Mouse (Mus musculus) olfactory bulb, adult 2 months (tissue): ENCODE measurements around the gene Tex12. TPM values are rescaled to one million over a fixed set of nuclear protein-coding genes. Genes with fewer than 3 reads are reported as not detected.

Source experiments
- H3K27ac ChIP-seq: fragments of 200-500 bp; 2 replicates; pipeline ENCODE4 v1.5.1; 2012; ENCODE audit warnings: low read depth, low read length; ENCODE audit not compliant: insufficient read depth
- H3K4me1 ChIP-seq: fragments of 200-500 bp; 2 replicates; pipeline ENCODE4 v1.6.1; 2012; ENCODE audit warnings: low read length; ENCODE audit not compliant: control insufficient read depth, insufficient read depth
- H3K4me3 ChIP-seq: fragments of 200-500 bp; 2 replicates; pipeline ENCODE4 v1.5.1; 2012; ENCODE audit warnings: mild to moderate bottlenecking, low read depth, low read length, moderate library complexity; ENCODE audit not compliant: insufficient read depth
- CTCF ChIP-seq: fragments of 200-500 bp; IDR thresholded peaks from 2 replicates; pipeline ENCODE4 v1.5.1; 2012; ENCODE audit warnings: low read depth, mild to moderate bottlenecking, low read length, moderate library complexity; ENCODE audit not compliant: insufficient read depth
- POLR2A ChIP-seq: fragments of 200-500 bp; IDR thresholded peaks from 2 replicates; pipeline ENCODE4 v1.6.1; 2012; ENCODE audit warnings: mild to moderate bottlenecking, low read depth, low read length, moderate library complexity; ENCODE audit not compliant: insufficient read depth
- WGBS: fragments of 180-500 bp; shearing (Covaris S2); methylation state at CpG from one replicate; pipeline ENCODE4 v1.1.7; 2018; 5-methylcytosine and 5-hydroxymethylcytosine counted together
- polyA plus RNA-seq: library from polyadenylated mRNA; stranded (reverse); fragments of >200 nt; gene quantifications from 2 replicates; pipeline ENCODE4 v1.2.4, GENCODE M21; 2012; ENCODE audit warnings: low replicate concordance; ENCODE audit not compliant: missing spikeins, insufficient read depth, insufficient read length

The Tex12 gene
- not detected in 2 replicates for polyA plus RNA-seq

- TF ChIP-seq POLR2A (no peak), CTCF (no peak)
- Histone ChIP-seq H3K27ac (no peak within 1 kb of the TSS), H3K4me1 (peaks cover 3% of the 10 kb centered on the region; the same call in 1 of the 2 replicates), H3K4me3 (no peak within 1 kb of the TSS)
- 92% methylated on average over 38 of the region's 38 CpGs for WGBS
These were observed at the start of gene Tex12 for GRCm38 (mm10) chr9:50561145-50561917. TSS of gene Tex12 (minus strand) at chr9:50561325.

- Histone ChIP-seq H3K27ac (no peak overlapping the region; the same call in 1 of the 2 replicates), H3K4me1 (peaks cover 9% of the 10 kb centered on the region), H3K4me3 (peak overlapping the region; percentile 92)
- TF ChIP-seq CTCF = no peak
- no peak for TF ChIP-seq POLR2A
- under 1% methylated on average over 6 of the region's 6 CpGs for WGBS
These were observed 43.2 kb upstream of the Tex12 start for GRCm38 (mm10) chr9:50604338-50604737.

- peaks cover 9% of the 10 kb centered on the region for H3K4me1 ChIP-seq
- H3K4me3 ChIP-seq = peak overlapping the region; percentile 92
- H3K27ac ChIP-seq = no peak overlapping the region; the same call in 1 of the 2 replicates
- under 1% methylated on average over 24 of the region's 24 CpGs for WGBS
- TF ChIP-seq POLR2A (no peak), CTCF (no peak)
These were observed 42.8 kb upstream of the Tex12 start for GRCm38 (mm10) chr9:50603998-50604324.

GRCm38 (mm10) chr9:50603189-50603997 lies 42.3 kb upstream of the Tex12 start, which contains the start of the genes Sdhd and Timm8b:
TSS of gene Sdhd (minus strand) at chr9:50603812.
TSS of gene Timm8b (plus strand) at chr9:50603910.
- under 1% methylated on average over 48 of the region's 48 CpGs for WGBS
- peak within 1 kb of the TSS; percentile 92 for H3K4me3 ChIP-seq
- TF ChIP-seq CTCF (no peak), POLR2A (peak; percentile 84)
- peak within 1 kb of the TSS; percentile 82 for H3K27ac ChIP-seq
- peaks cover 9% of the 10 kb centered on the region for H3K4me1 ChIP-seq

GRCm38 (mm10) chr9:50602055-50602845 lies 41.1 kb upstream of the Tex12 start:
- no peak for TF ChIP-seq POLR2A
- TF ChIP-seq CTCF = no peak
- Histone ChIP-seq H3K4me3 (peak overlapping the region; percentile 19), H3K4me1 (peaks cover 9% of the 10 kb centered on the region), H3K27ac (no peak overlapping the region)
- WGBS = 87% methylated on average over 7 of the region's 7 CpGs

GRCm38 (mm10) chr9:50601536-50601935 lies 40.4 kb upstream of the Tex12 start:
- WGBS = 70% methylated on average over 6 of the region's 6 CpGs
- Histone ChIP-seq H3K27ac (no peak overlapping the region), H3K4me1 (peaks cover 9% of the 10 kb centered on the region), H3K4me3 (no peak overlapping the region)
- TF ChIP-seq CTCF = no peak

GRCm38 (mm10) chr9:50596973-50597372 lies 35.8 kb upstream of the Tex12 start:
- Histone ChIP-seq H3K4me3 (no peak overlapping the region), H3K27ac (no peak overlapping the region), H3K4me1 (peaks cover 3% of the 10 kb centered on the region)
- WGBS = 90% methylated on average over 8 of the region's 8 CpGs
- TF ChIP-seq POLR2A (no peak), CTCF (no peak)

- Histone ChIP-seq H3K4me3 (no peak overlapping the region), H3K27ac (no peak overlapping the region), H3K4me1 (peaks cover 3% of the 10 kb centered on the region)
- WGBS = 71% methylated on average over 12 of the region's 12 CpGs
- TF ChIP-seq POLR2A (no peak), CTCF (no peak)
These were observed 33.8 kb upstream of the Tex12 start for GRCm38 (mm10) chr9:50594794-50595417.
